In the genomic region with DNA sequence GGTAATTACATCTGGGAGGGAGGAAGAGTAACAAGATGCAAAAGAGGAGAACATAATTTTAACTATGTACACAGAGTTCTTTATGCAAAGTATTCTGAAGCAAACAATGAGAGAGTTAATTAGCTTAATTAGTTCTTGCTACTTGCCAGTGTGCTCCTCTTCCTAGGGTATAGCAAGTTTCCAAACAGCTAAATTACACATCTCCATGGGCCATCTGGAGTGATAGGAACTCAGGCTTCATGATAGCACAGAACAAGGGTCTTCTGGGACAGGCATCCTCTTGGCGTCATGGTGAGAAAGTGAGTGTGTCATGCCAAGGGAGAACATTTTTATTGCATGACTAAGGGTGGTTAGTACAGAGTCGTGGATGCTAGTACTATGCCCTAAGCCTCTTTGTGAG, we compare ENCODE assay signal across 20 mouse cellular contexts. TPM values are rescaled to one million over a fixed set of nuclear protein-coding genes. Genes with fewer than 3 reads are reported as not detected.
"Had no signal": no experiment of that assay in that cellular context is flagged by ENCODE, and none has a peak within 500 bp of the region (broad histone marks: within the 10 kb centered on the region; RNA-seq: fewer than 3 reads in every experiment).

No protein-coding gene starts in this region.

- H3K9me3 ChIP-seq: midbrain, embryonic 12.5 days; midbrain, embryonic 15.5 days; neural tube, embryonic 13.5 days; stomach, embryonic 15.5 days had no signal

- H3K9ac ChIP-seq: liver, embryonic 14.5 days; liver, postnatal 0 days; lung, embryonic 14.5 days; midbrain, embryonic 12.5 days; midbrain, embryonic 15.5 days; neural tube, embryonic 13.5 days; stomach, embryonic 15.5 days had no signal

- H3K4me2 ChIP-seq: lung, embryonic 14.5 days; midbrain, embryonic 12.5 days; midbrain, embryonic 15.5 days; neural tube, embryonic 13.5 days; stomach, embryonic 15.5 days had no signal

- ATAC-seq: liver, postnatal 0 days; lung, postnatal 0 days; midbrain, embryonic 15.5 days had no signal

- DNase-seq: kidney, postnatal 25 days; layer of hippocampus, postnatal 36 days; liver, postnatal 0 days; lung, embryonic 14.5 days; right cerebral cortex, postnatal 25 days; spleen, adult 18-20 months; thymus, adult 18-20 months; thymus, postnatal 36 days had no signal

- H3K4me1 ChIP-seq: midbrain, embryonic 12.5 days; midbrain, embryonic 15.5 days; stomach, embryonic 15.5 days had no signal

- H3K36me3 ChIP-seq: midbrain, embryonic 12.5 days; midbrain, embryonic 15.5 days; neural tube, embryonic 13.5 days; stomach, embryonic 15.5 days had no signal

- H3K4me3 ChIP-seq: left cerebral cortex, adult 2 months; midbrain, embryonic 12.5 days; midbrain, embryonic 15.5 days; neural tube, embryonic 13.5 days; stomach, embryonic 15.5 days had no signal

- H3K27me3 ChIP-seq: midbrain, embryonic 12.5 days; midbrain, embryonic 15.5 days; neural tube, embryonic 13.5 days; stomach, embryonic 15.5 days had no signal

- H3K27ac ChIP-seq: kidney, postnatal 0 days; left cerebral cortex, adult 2 months; liver, embryonic 14.5 days; macrophage; midbrain, embryonic 12.5 days; midbrain, embryonic 15.5 days; neural tube, embryonic 13.5 days; stomach, embryonic 15.5 days had no signal

RNA-seq across cellular contexts. Expression of a gene that starts 54.8 kb away (rescaled TPM):
- polyA plus RNA-seq: kidney, postnatal 0 days; limb, embryonic 11.5 days; liver, adult 2 months; liver, embryonic 14.5 days; liver, postnatal 0 days; lung, embryonic 14.5 days; lung, postnatal 0 days; macrophage; midbrain, embryonic 12.5 days; stomach, embryonic 15.5 days; urinary bladder, adult 2 months had no signal
